Mouse (Mus musculus) Muller cell, postnatal 12 days (primary cell): Measurements from ENCODE around the gene Prps1l3.
"Not testable (repeated sequence)": the region's sequence is repeated elsewhere in the genome, so short reads cannot be mapped to it uniquely, and the experiment has no call there.

ENCODE experiments used
- DNase-seq: peaks from one replicate; pipeline ENCODE4 v3.0.0-alpha.2; 2015; ENCODE audit errors: inconsistent ontology term

Prps1l3 gene

DNA sequence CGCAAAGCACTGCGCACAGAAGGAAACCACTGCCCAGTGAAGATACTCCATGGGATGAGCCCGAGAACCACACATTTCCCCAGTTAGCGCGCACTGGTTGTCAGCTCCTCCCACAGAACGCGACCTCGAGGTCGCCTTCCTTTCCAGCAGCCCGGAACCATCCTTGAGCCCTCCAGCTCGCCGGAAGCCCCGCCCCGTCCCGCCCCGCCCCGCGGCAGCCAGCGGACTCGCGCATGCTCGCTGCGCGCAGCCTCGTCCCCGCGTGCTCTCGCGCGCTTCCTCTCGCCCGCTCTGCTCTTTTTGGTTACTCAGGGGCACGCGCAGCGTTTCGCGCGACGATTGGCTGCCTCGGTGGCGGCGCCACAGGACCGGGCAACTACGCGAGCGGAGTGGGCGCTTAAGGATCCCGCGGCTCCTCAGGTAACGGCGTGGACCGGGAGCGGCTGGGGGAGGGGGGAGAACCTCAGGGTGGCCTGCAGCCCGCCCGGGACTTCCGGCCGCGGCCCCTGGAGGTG is at the start of gene Prps1l3, which contains the start of gene Mipol1:
Gene Prps1l3, plus strand, starts transcription at position 221 of the 515 bp plus-strand sequence.
Gene Mipol1, plus strand, starts transcription at position 236 of the 515 bp plus-strand sequence.
- peak; percentile 97 for DNase-seq

DNA sequence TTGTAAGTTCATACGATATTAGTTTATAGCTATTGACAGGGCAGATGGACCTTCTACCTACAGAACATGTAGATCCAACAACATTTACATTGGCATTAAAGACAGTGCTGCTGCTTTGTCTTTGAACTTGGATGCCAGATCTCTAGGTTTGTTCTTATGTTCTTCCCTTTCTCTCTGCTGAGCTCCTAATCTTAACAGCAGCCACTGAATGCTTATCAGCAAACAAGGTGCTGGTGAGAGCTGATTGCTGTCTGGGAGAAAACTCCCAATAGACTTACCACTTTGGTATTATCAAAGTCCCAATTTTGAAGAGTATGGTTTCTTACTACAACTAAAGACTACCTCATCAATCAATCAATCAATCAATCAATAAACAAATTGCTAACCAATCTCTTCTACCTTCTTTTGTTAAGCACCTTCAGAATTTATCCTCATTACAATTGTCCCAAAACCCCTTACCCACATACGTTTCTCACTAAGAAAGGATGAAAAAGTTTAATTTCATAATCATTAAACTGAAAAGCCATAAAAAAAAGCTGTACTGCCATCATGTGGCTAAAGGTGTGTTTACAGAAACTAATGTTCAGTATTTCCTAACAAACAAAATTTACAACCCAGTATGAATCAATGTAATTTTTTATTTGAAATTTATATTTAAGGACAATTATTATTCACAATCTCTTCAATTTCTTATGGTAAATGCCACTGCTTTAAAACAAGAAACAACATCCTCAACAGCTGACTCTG is 45.6 kb upstream of the Prps1l3 start:
- no peak for DNase-seq

- peak; percentile 32 for DNase-seq
Measured at GRCm38 (mm10) chr12:57185475-57185874, 44.7 kb upstream of the Prps1l3 start.

DNA sequence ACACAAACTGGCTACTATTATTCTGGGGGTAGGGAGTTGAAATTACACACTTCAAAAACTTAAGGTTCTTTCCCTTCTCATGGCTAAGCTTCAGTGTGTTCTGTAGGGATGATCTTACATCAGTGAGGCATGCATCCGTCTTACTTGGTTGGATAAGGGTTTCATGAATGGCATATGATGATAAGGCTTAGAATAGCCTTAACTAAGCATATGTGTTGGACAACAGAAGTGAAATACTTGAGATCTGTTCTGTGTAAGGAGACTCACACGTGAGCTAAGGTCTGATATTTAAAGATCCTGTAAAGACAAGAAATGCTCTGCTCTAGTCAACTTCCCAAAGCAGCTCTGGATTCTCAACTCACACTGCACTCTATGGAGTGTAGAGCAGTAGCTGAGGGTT is 44.1 kb upstream of the Prps1l3 start:
- no peak for DNase-seq

- DNase-seq = no peak
Measured at GRCm38 (mm10) chr12:57187032-57187431, 43.2 kb upstream of the Prps1l3 start.

DNA sequence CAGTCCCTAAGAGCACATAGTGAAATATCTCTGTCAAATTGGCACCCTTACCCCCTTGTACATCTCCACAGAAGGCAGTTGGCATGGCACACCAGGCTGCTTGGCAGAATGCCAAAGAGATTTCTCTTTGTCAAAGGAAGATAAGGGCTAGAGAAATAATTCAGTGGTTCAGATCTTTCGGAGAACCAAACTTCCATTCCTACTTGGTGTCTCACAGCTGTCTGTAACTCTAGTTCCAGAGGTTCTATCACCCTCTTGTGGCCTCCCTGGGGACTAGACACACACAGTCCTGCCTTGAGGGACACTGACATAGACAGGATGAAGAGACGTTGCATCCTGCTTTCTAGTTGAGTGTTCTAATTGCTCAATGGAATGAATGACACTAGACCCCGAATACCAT is 35.6 kb upstream of the Prps1l3 start:
- DNase-seq = peak; percentile 66

DNA sequence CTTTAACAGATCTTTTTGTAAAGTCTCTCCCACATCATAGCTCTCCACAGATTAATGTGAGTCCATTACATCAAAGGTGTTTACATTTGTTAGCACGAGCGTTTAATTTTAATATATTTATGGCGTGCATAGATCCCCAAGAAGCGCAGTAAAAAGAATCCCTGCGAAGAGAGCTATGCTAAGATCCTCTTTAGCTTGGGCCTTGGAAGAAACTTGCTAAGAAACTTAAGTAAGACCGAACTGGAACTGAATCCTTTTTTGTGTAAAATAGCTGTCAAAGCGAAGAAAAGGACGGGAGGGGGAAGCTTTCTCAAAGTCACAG is 34.0 kb upstream of the Prps1l3 start:
- no peak for DNase-seq

GRCm38 (mm10) chr12:57196608-57197362 is 33.4 kb upstream of the Prps1l3 start:
- DNase-seq = peak; percentile 69

GRCm38 (mm10) chr12:57197363-57198026 is 32.7 kb upstream of the Prps1l3 start, which contains the start of gene Slc25a21:
Slc25a21 (minus strand) TSS chr12:57197472.
- DNase-seq = no peak

GRCm38 (mm10) chr12:57198269-57198668 is 31.9 kb upstream of the Prps1l3 start:
- DNase-seq = no peak

DNA sequence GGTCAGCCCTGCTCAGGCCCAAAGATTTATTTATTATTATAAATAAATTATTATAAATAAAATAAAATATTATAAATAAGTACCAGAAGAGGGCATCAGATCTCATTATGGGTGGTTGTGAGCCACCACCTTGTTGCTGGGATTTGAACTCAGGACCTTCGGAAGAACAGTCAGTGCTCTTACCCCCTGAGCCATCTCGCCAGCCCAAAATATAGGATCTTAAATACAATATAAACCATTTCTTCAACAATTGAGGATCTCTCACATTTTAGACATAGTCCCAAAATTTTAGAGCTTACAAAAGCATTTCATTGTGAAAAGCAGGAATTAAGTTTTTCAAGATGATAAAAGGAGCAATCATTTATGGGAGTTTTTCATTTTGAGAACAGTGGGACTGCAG is 30.8 kb upstream of the Prps1l3 start:
- DNase-seq = no peak

- no peak for DNase-seq
Measured at GRCm38 (mm10) chr12:57201901-57202300, 28.3 kb upstream of the Prps1l3 start.

GRCm38 (mm10) chr12:57204276-57204851 is 25.8 kb upstream of the Prps1l3 start:
- DNase-seq = no peak

DNA sequence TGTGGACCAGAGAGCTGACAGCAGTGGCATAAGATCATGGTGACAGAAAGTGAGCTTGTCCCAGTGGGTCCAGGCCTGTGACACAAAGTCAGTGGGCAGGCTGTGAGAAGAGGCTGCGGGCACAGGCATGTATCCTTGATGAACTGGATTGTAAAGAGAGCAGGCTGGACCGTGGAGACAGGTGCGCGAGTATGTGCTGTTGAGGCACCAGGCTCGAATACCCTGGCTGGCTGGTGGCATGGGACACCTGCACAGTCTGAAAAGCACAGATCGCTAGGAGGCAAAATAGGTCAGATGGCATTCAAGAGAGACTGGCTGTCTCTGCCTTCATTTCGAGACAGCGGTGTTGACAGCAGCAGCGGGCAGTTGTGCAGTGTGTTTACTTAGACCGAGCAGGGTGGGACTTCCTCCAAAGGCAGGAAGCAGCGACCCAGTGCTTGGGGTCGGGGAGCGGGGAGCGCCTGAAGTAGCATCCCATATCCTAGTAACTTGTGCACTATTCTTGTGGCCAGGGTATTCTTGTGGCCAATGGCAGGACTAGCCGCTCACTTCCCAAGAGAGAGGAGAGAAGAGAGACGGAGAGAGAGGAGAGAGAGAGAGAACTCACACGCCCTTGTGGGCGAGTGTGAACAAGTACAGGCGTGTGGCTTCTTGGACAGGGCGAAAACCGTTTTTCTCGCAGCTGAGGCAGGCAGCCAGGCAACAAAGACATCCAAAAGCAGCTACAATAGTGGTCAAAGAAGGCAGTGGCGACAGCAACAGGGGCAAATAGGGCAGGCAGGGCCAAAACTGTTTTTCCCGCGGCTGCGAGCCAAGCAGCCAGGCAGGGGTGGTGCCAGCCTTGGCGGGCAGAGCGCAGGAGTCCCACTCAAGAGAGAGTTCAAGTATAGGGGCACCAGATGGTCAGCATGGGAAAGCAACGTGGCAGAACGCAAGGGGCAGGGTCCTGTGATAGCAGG is 18.6 kb upstream of the Prps1l3 start:
- DNase-seq = peak; percentile 35

- DNase-seq = not testable (repeated sequence)
Measured at GRCm38 (mm10) chr12:57212463-57212862, 17.7 kb upstream of the Prps1l3 start.

- no peak for DNase-seq
Measured at GRCm38 (mm10) chr12:57226411-57226810, 3.8 kb upstream of the Prps1l3 start.

DNA sequence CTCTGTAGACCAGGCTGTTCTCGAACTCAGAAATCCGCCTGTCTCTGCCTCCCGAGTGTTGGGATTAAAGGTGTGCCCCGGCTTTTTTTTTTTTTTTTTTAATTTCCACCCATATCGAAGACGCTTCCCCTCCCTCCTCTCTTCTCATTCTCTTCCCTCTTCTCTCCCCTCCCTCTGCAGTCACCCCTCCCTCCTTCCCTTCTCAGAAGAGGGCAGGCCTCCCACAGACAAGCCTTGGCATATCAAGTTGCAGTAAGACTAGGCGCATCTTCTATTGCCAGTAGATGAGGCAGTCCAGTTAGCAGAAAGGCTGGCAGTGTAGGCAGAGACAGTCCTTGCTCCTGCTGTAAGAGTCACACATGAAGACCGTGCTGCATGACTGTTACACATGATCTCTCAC is 2.4 kb upstream of the Prps1l3 start:
- no peak for DNase-seq

DNA sequence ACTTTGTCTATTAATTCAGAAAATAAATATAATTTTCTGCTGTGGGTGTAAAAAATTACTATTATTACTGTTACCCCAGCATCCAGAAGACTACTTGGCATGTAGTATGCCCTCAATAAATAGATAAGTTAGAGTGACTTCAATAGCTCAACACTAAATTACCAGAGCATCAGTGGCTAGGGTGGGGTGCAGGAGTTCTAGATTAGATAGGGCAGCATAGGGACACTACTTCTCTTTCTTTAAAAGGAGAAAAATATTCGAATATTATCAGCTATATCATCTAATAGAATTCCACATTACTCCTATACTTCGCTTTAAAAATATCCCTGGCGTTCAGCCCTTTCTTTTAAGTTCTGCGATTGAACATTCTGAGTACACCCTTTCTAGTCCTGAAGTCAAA is 509 bp upstream of the Prps1l3 start:
- no peak for DNase-seq

GRCm38 (mm10) chr12:57231085-57231875 is 1.1 kb downstream of the Prps1l3 start:
- peak; percentile 27 for DNase-seq

GRCm38 (mm10) chr12:57233386-57233785 is 3.2 kb downstream of the Prps1l3 start:
- no peak for DNase-seq
